In genomic region chr13:47435631-47436030, GRCm38 (mm10) we compare ENCODE assay signal across 18 mouse cellular contexts.
DNase-seq lines count a peak whose midpoint lies in the region; ATAC-seq and TF ChIP-seq lines count a peak whose summit lies in the region.
"Had no signal": no experiment of that assay in that cellular context is flagged by ENCODE, and none has a peak within 500 bp of the region (broad histone marks: within the 10 kb centered on the region; RNA-seq: fewer than 3 reads in every experiment).

No protein-coding gene starts in this region.

- H3K27ac ChIP-seq in heart, adult 2 months = no peak overlapping the region
- H3K27ac ChIP-seq in heart, embryonic 10.5 days = no peak overlapping the region
- H3K27ac ChIP-seq in hindbrain, embryonic 16.5 days (ENCODE audit: low read depth, low read length) = no peak overlapping the region
- H3K27ac ChIP-seq: neural tube, embryonic 12.5 days had no signal

- peak; percentile 20 to 23 for DNase-seq in heart, adult 2 months
- DNase-seq in heart, embryonic 10.5 days (ENCODE audit: low spot score) = no peak
- peak; percentile 7 for DNase-seq in urinary bladder, postnatal 14 days (ENCODE audit: low spot score)
- no peak for DNase-seq in urinary bladder, postnatal 4 days (ENCODE audit: low spot score in 2 of 2)
- peak; percentile 27 for DNase-seq in gastrocnemius, postnatal 25 days
- no peak for DNase-seq in thymus, postnatal 36 days
- DNase-seq: cerebellum, adult 18-20 months; forebrain, postnatal 0 days; kidney, adult 18-20 months; kidney, postnatal 10 days; left cerebral cortex, postnatal 4 days; right cerebral cortex, postnatal 25 days; thymus, postnatal 4 days had no signal

- no peaks in the 10 kb centered on the region for H3K79me2 ChIP-seq in heart, adult 2 months (replicated peaks; ENCODE audit: control insufficient read depth, insufficient read depth, low read length)

- H3K9ac ChIP-seq in heart, adult 2 months (ENCODE audit: low read depth, low read length) = no peak overlapping the region
- no peak overlapping the region for H3K9ac ChIP-seq in hindbrain, embryonic 16.5 days (ENCODE audit: low read depth, low read length)
- H3K9ac ChIP-seq: forebrain, postnatal 0 days; neural tube, embryonic 12.5 days had no signal

- H3K4me1 ChIP-seq in heart, adult 2 months (ENCODE audit: control insufficient read depth, insufficient read depth, low read length) = no peaks in the 10 kb centered on the region
- H3K4me1 ChIP-seq in heart, embryonic 10.5 days = no peaks in the 10 kb centered on the region
- H3K4me1 ChIP-seq in hindbrain, embryonic 16.5 days (ENCODE audit: control insufficient read depth, insufficient read depth, low read depth, low read length) = no peaks in the 10 kb centered on the region
- H3K4me1 ChIP-seq: neural tube, embryonic 12.5 days had no signal

- no peaks in the 10 kb centered on the region for H3K9me3 ChIP-seq in heart, embryonic 10.5 days
- no peaks in the 10 kb centered on the region for H3K9me3 ChIP-seq in hindbrain, embryonic 16.5 days (ENCODE audit: control insufficient read depth, low read length)
- H3K9me3 ChIP-seq: neural tube, embryonic 12.5 days had no signal

- ATAC-seq in hindbrain, embryonic 16.5 days = no peak
- ATAC-seq: forebrain, postnatal 0 days had no signal

- H3K27me3 ChIP-seq in heart, adult 2 months (ENCODE audit: control insufficient read depth, insufficient read depth, low read length) = no peaks in the 10 kb centered on the region
- no peaks in the 10 kb centered on the region; the same call in 1 of the 2 replicates for H3K27me3 ChIP-seq in heart, embryonic 10.5 days (ENCODE audit: insufficient read depth, poor library complexity, severe bottlenecking)
- no peaks in the 10 kb centered on the region for H3K27me3 ChIP-seq in hindbrain, embryonic 16.5 days (replicated peaks; ENCODE audit: control insufficient read depth, insufficient read depth, low read length)
- H3K27me3 ChIP-seq: neural tube, embryonic 12.5 days had no signal

- intact Hi-C loops in heart, adult 2 months (cut with DNase I) = no loop called here

- no peak overlapping the region for H3K4me3 ChIP-seq in heart, adult 2 months
- H3K4me3 ChIP-seq in heart, embryonic 10.5 days = no peak overlapping the region
- no peak overlapping the region for H3K4me3 ChIP-seq in hindbrain, embryonic 16.5 days (ENCODE audit: low read length)
- H3K4me3 ChIP-seq: erythroblast, embryonic 14.5 days; neural tube, embryonic 12.5 days had no signal

- no peak for TF ChIP-seq POLR2A in heart, adult 2 months (IDR thresholded peaks at IDR 0.05; ENCODE audit: insufficient read depth, low read depth, low read length)

- H3K4me2 ChIP-seq in hindbrain, embryonic 16.5 days (ENCODE audit: low read length) = no peak overlapping the region
- H3K4me2 ChIP-seq: liver, embryonic 11.5 days; midbrain, embryonic 11.5 days; neural tube, embryonic 12.5 days had no signal

- H3K36me3 ChIP-seq in heart, adult 2 months (ENCODE audit: control insufficient read depth, insufficient read depth, low read length) = no peaks in the 10 kb centered on the region
- no peaks in the 10 kb centered on the region for H3K36me3 ChIP-seq in heart, embryonic 10.5 days
- H3K36me3 ChIP-seq in hindbrain, embryonic 16.5 days (ENCODE audit: control insufficient read depth, insufficient read depth, low read length) = no peaks in the 10 kb centered on the region
- H3K36me3 ChIP-seq: neural tube, embryonic 12.5 days had no signal

- 86% methylated on average over 7 of the region's 7 CpGs for WGBS in heart, adult 2 months
- WGBS in heart, embryonic 10.5 days = 86% methylated on average over 7 of the region's 7 CpGs
- 88% methylated on average over 7 of the region's 7 CpGs for WGBS in hindbrain, embryonic 16.5 days

- no peak for TF ChIP-seq CTCF in heart, adult 2 months (IDR thresholded peaks at IDR 0.05)

- TF ChIP-seq EP300 in heart, adult 2 months (IDR thresholded peaks at IDR 0.05; ENCODE audit: insufficient read depth, low read depth, low read length) = no peak

Comparison
In these comparisons a context has a peak if more than half of its experiments do, and no peak if none do; other contexts are left out.
1. DNase-seq: peak in heart, adult 2 months (2 of 2), urinary bladder, postnatal 14 days (single experiment) and gastrocnemius, postnatal 25 days (single experiment); none in heart, embryonic 10.5 days (single experiment), urinary bladder, postnatal 4 days (0 of 2) and thymus, postnatal 36 days (0 of 2).